Mouse (Mus musculus): ENCODE data around the gene Psmd14. TPM values are rescaled to one million over a fixed set of nuclear protein-coding genes. Genes with fewer than 3 reads are reported as not detected.
A peak's percentile ranks its signal among the peaks of the same experiment; 100 is the strongest.

Gene Psmd14
- polyA plus RNA-seq, 1 experiment from 2014 or later = 152 TPM

DNA sequence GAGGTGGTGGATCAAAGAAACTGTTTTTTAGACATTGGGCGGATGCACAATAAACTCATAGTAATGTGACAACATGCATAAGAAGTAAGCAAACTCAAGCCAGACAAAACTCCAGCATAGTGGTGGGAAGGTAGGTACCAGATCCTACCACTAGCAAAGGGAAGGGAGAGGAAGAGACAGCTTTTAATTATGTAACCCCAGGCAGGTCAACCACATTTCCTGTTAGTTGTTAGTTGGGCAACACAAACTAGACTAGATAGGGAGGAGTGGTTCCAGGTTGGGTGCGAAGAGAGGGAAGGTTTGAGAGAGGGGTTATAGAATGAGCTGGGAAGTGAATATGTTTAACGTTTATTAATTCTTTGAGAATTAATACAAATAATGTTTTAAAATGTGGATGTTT lies 1.9 kb upstream of the Psmd14 start:
- Histone ChIP-seq H3K4me1 (ENCODE audit: control insufficient read depth, insufficient read depth, low read length) (peaks cover 7% of the 10 kb centered on the region; the same call in 1 of the 2 replicates), H3K36me3 (ENCODE audit: control insufficient read depth, insufficient read depth, low read length) (no peaks in the 10 kb centered on the region), H3K9ac (ENCODE audit: low read length) (no peak overlapping the region), H3K4me2 (ENCODE audit: low read depth, low read length) (no peak overlapping the region), H3K27me3 (ENCODE audit: control insufficient read depth, insufficient read depth, low read length) (no peaks in the 10 kb centered on the region), H3K4me3 (replicated peaks; ENCODE audit: low read length) (no peak overlapping the region), H3K27ac (ENCODE audit: low read length) (no peak overlapping the region), H3K9me3 (replicated peaks; ENCODE audit: control insufficient read depth, low read length) (peaks cover 3% of the 10 kb centered on the region; the same call in 1 of the 2 replicates)
- 93% methylated on average over 3 of the region's 3 CpGs for WGBS
- no peak for ATAC-seq (ENCODE audit: insufficient read depth, low FRiP score)

DNA sequence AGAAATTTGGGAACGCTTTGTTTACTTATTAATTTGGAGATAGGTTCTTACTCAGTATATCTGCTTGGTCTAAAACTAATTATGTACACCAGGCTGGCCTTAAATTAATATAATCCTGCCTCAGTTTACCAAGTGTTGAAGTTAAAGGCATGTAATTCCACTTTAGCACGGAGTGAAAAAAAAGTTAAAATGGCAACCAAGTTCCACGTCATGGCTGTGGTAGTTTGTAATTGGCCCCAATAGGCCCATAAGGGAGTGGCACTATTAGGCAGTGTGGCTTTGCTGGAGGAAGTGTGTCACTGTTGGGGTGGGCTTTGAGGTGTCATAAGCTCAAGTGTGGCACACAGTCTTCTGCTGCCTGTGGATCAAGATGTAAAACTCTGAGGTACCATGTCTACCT lies 1.0 kb downstream of the Psmd14 start:
- WGBS = 44% methylated on average over 3 of the region's 3 CpGs

DNA sequence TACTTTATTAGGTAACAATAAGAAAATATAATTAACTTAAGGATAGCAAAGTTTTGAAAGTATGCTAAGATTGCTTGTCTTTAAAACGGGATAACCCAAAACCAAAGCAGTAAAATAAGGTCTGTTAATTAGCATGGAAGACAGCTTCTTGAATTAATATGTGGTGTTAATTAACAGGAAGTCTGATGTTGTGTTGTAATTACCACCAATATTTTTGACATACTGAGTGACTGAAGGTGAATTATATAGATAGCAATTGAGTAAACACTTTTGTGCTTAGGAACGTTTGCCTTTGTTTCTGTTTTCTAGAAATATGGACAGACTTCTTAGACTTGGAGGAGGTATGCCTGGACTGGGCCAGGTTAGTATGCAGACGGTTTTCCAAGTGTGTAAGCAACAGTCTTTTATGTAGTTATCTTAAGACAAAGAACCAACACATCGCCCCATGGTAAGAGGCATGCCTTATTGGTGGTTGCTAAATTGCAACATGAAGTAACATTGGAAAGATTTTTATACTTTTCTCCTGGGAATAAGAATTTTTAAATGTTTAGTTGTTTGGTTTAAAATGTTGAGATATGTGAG lies 11.0 kb downstream of the Psmd14 start:
- Histone ChIP-seq H3K27me3 (ENCODE audit: control insufficient read depth, insufficient read depth, low read length) (no peaks in the 10 kb centered on the region), H3K4me1 (ENCODE audit: control insufficient read depth, insufficient read depth, low read length) (no peaks in the 10 kb centered on the region), H3K36me3 (ENCODE audit: control insufficient read depth, insufficient read depth, low read length) (no peaks in the 10 kb centered on the region), H3K27ac (ENCODE audit: low read length) (no peak overlapping the region), H3K9me3 (replicated peaks; ENCODE audit: control insufficient read depth, low read length) (no peaks in the 10 kb centered on the region), H3K9ac (ENCODE audit: low read length) (no peak overlapping the region), H3K4me3 (replicated peaks; ENCODE audit: low read length) (no peak overlapping the region), H3K4me2 (ENCODE audit: low read depth, low read length) (no peak overlapping the region)
- WGBS = 75% methylated on average over 4 of the region's 4 CpGs
- no peak for ATAC-seq (ENCODE audit: insufficient read depth, low FRiP score)

More for the DNA sequence above, 1.0 kb downstream of the Psmd14 start:
- Histone ChIP-seq H3K27ac (ENCODE audit: low read length) (no peak overlapping the region), H3K9ac (ENCODE audit: low read length) (peak overlapping the region; percentile 92), H3K4me1 (ENCODE audit: control insufficient read depth, insufficient read depth, low read length) (peaks cover 7% of the 10 kb centered on the region; the same call in 1 of the 2 replicates), H3K36me3 (ENCODE audit: control insufficient read depth, insufficient read depth, low read length) (no peaks in the 10 kb centered on the region), H3K27me3 (ENCODE audit: control insufficient read depth, insufficient read depth, low read length) (no peaks in the 10 kb centered on the region), H3K4me2 (ENCODE audit: low read depth, low read length) (peak overlapping the region; percentile 89), H3K4me3 (replicated peaks; ENCODE audit: low read length) (peak overlapping the region; percentile 96), H3K9me3 (replicated peaks; ENCODE audit: control insufficient read depth, low read length) (peaks cover 3% of the 10 kb centered on the region; the same call in 1 of the 2 replicates)
- ATAC-seq (ENCODE audit: insufficient read depth, low FRiP score) = no peak

DNA sequence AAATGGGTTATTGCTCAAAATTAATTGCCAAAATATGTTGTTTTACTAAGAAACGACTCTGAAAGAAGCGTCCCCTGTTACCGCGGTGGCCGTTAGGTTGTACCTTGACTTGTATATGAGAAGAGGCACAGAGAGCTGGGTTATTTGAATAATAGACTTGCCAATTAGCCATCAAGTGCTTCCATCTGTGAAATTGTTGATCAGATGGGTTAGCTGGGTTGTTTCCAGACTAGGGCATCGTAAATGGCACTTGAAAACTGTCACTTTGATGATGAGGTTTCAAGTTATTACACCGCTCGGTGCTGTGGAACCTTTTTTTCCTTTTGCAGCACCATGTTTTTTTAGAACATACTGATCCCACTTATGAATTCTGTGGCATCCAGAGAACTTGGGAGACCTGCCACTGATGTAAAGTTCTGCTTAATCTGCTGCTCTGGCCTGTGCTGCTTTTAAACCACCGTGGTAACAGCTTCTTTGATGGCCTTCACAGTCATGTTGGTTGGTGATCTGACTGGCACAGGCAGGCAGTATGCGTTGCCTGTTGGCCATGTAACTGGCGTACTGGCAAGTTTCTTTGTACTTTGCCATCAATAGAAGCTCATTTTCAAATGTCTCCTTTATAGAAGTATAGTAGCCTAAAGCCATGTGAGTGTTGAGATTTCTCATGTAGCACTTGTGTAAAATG lies 21.4 kb downstream of the Psmd14 start:
- no peak overlapping the region for H3K4me3 ChIP-seq (replicated peaks; ENCODE audit: low read length)
- H3K9me3 ChIP-seq (replicated peaks; ENCODE audit: control insufficient read depth, low read length) = no peaks in the 10 kb centered on the region
- no peak overlapping the region for H3K4me2 ChIP-seq (ENCODE audit: low read depth, low read length)
- H3K27ac ChIP-seq (ENCODE audit: low read length) = no peak overlapping the region
- H3K27me3 ChIP-seq (ENCODE audit: control insufficient read depth, insufficient read depth, low read length) = no peaks in the 10 kb centered on the region
- H3K4me1 ChIP-seq (ENCODE audit: control insufficient read depth, insufficient read depth, low read length) = no peaks in the 10 kb centered on the region
- no peak for ATAC-seq (ENCODE audit: insufficient read depth, low FRiP score)
- H3K9ac ChIP-seq (ENCODE audit: low read length) = no peak overlapping the region
- no peaks in the 10 kb centered on the region for H3K36me3 ChIP-seq (ENCODE audit: control insufficient read depth, insufficient read depth, low read length)
- WGBS = 95% methylated on average over 11 of the region's 11 CpGs

DNA sequence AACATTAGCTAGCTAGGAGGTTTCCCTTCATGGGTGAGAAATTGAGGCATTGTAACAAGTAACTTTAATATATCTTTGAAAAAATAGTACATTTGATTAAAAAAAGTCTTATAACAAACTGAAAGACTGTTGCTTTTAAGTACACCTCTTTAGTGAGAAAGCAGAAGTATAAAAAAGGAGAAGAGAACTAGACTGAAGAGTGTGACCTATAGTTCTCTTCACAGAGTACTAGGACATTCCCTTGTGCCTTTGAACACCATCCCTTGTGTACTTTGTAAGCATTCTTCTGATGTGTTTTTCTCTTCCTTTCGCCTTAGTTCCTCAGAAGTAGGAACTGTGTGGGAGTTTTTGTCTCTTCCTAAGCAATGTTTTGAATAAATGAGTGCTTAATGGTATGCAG lies 22.7 kb downstream of the Psmd14 start:
- no peaks in the 10 kb centered on the region for H3K36me3 ChIP-seq (ENCODE audit: control insufficient read depth, insufficient read depth, low read length)
- no peaks in the 10 kb centered on the region for H3K9me3 ChIP-seq (replicated peaks; ENCODE audit: control insufficient read depth, low read length)
- H3K4me3 ChIP-seq (replicated peaks; ENCODE audit: low read length) = no peak overlapping the region
- no peaks in the 10 kb centered on the region for H3K4me1 ChIP-seq (ENCODE audit: control insufficient read depth, insufficient read depth, low read length)
- H3K27me3 ChIP-seq (ENCODE audit: control insufficient read depth, insufficient read depth, low read length) = no peaks in the 10 kb centered on the region
- H3K27ac ChIP-seq (ENCODE audit: low read length) = no peak overlapping the region
- H3K9ac ChIP-seq (ENCODE audit: low read length) = no peak overlapping the region
- ATAC-seq (ENCODE audit: insufficient read depth, low FRiP score) = no peak
- no peak overlapping the region for H3K4me2 ChIP-seq (ENCODE audit: low read depth, low read length)
- 69% methylated on average over 1 of the region's 1 CpGs for WGBS

DNA sequence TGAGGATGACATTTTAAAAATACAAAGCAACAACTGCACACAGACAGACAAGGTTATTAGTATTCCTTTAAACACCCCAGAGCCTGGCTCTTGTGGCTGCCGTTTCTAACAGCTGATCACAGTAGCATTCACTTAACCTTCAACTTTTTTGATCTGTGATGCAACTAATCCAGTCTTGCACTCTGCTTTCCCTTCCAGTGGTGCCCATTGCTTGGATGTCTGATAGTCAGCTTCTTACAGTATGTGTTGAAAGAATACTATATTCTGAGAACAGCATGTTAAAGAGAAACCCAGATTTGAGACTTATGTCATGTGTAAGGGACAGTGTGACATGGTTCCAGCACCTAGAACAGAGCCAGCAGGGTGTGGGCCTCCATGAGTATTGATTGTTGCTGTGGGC lies 34.6 kb downstream of the Psmd14 start:
- ATAC-seq (ENCODE audit: insufficient read depth, low FRiP score) = no peak
- Histone ChIP-seq H3K27ac (ENCODE audit: low read length) (no peak overlapping the region), H3K9me3 (replicated peaks; ENCODE audit: control insufficient read depth, low read length) (no peaks in the 10 kb centered on the region), H3K27me3 (ENCODE audit: control insufficient read depth, insufficient read depth, low read length) (no peaks in the 10 kb centered on the region), H3K36me3 (ENCODE audit: control insufficient read depth, insufficient read depth, low read length) (no peaks in the 10 kb centered on the region), H3K4me1 (ENCODE audit: control insufficient read depth, insufficient read depth, low read length) (no peaks in the 10 kb centered on the region), H3K4me2 (ENCODE audit: low read depth, low read length) (no peak overlapping the region), H3K4me3 (replicated peaks; ENCODE audit: low read length) (no peak overlapping the region), H3K9ac (ENCODE audit: low read length) (no peak overlapping the region)
- 61% methylated on average over 1 of the region's 1 CpGs for WGBS

DNA sequence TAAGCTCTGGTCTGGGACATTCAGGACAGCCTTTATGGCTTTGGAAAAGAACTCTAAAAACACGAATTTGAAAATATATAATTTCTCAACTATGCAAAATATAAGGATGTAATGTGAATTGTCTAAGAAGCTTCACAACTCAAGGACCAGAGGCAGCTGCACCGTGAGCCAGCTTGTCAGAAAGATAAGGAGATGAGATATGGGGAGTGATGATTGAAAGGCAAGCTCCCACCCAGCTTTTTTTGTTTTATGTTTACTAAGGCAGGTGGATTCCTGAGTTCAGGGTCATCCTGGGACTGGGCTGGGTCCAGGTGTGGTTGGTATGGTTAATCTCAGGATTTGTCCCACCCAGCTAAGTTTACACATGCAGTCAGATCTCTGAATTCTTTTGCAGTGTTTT lies 35.1 kb downstream of the Psmd14 start:
- WGBS = 42% methylated on average over 2 of the region's 2 CpGs
- Histone ChIP-seq H3K4me2 (ENCODE audit: low read depth, low read length) (no peak overlapping the region), H3K9me3 (replicated peaks; ENCODE audit: control insufficient read depth, low read length) (no peaks in the 10 kb centered on the region), H3K4me1 (ENCODE audit: control insufficient read depth, insufficient read depth, low read length) (no peaks in the 10 kb centered on the region), H3K27me3 (ENCODE audit: control insufficient read depth, insufficient read depth, low read length) (no peaks in the 10 kb centered on the region), H3K4me3 (replicated peaks; ENCODE audit: low read length) (no peak overlapping the region), H3K36me3 (ENCODE audit: control insufficient read depth, insufficient read depth, low read length) (no peaks in the 10 kb centered on the region), H3K27ac (ENCODE audit: low read length) (no peak overlapping the region), H3K9ac (ENCODE audit: low read length) (no peak overlapping the region)
- ATAC-seq (ENCODE audit: insufficient read depth, low FRiP score) = no peak

DNA sequence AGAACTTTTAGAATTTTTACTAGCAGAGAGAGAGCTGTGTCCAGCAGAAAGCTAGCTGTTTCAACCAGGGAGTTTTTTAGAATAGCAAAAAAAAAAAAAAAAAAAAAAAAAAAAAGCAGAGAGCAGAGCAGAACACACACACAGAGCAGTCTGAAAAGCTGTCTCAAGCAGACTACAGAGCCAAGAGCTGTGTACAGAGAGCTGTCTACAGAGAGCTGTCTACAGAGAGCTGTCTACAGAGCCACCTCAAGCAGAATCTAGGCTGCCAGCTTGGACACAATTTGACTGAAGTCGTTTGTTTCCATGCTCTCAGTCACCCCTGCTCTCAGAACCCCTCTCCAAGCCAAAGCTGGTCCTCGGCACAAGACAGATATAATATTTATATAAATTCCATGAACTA lies 35.9 kb downstream of the Psmd14 start:
- Histone ChIP-seq H3K4me1 (ENCODE audit: control insufficient read depth, insufficient read depth, low read length) (no peaks in the 10 kb centered on the region), H3K27ac (ENCODE audit: low read length) (no peak overlapping the region), H3K36me3 (ENCODE audit: control insufficient read depth, insufficient read depth, low read length) (no peaks in the 10 kb centered on the region), H3K9me3 (replicated peaks; ENCODE audit: control insufficient read depth, low read length) (no peaks in the 10 kb centered on the region), H3K9ac (ENCODE audit: low read length) (no peak overlapping the region), H3K4me3 (replicated peaks; ENCODE audit: low read length) (no peak overlapping the region), H3K4me2 (ENCODE audit: low read depth, low read length) (no peak overlapping the region), H3K27me3 (ENCODE audit: control insufficient read depth, insufficient read depth, low read length) (no peaks in the 10 kb centered on the region)
- 46% methylated on average over 2 of the region's 2 CpGs for WGBS
- no peak for ATAC-seq (ENCODE audit: insufficient read depth, low FRiP score)

DNA sequence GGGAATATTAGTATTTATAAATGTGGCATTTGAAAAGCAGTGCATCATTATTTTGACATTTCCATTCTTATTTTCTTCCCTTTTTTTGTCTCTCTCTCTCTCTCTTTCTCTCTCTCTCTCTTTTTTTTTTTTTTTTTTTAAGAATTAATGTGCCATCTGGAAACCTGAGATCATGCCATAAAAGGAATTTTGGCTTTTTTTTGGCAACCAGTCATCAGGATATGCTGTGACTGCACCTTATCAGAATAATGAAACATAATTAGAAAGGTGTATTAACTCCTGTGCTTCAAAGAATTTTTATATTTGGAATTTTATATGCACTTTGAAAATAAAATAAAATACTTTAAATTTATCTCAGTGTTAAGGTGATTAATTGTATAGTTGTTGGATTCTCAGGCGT lies 39.2 kb downstream of the Psmd14 start:
- WGBS = 70% methylated on average over 1 of the region's 1 CpGs
- H3K4me2 ChIP-seq (ENCODE audit: low read depth, low read length) = no peak overlapping the region
- no peaks in the 10 kb centered on the region for H3K4me1 ChIP-seq (ENCODE audit: control insufficient read depth, insufficient read depth, low read length)
- no peaks in the 10 kb centered on the region for H3K36me3 ChIP-seq (ENCODE audit: control insufficient read depth, insufficient read depth, low read length)
- no peak overlapping the region for H3K9ac ChIP-seq (ENCODE audit: low read length)
- ATAC-seq (ENCODE audit: insufficient read depth, low FRiP score) = no peak
- no peaks in the 10 kb centered on the region for H3K27me3 ChIP-seq (ENCODE audit: control insufficient read depth, insufficient read depth, low read length)
- H3K9me3 ChIP-seq (replicated peaks; ENCODE audit: control insufficient read depth, low read length) = no peaks in the 10 kb centered on the region
- H3K27ac ChIP-seq (ENCODE audit: low read length) = no peak overlapping the region
- H3K4me3 ChIP-seq (replicated peaks; ENCODE audit: low read length) = no peak overlapping the region

Data from stomach, embryonic 16.5 days (tissue).